Mouse (Mus musculus) cerebellum, adult (tissue): Measurements from ENCODE around the gene Ptpdc1.

Experiments
- ATAC-seq: cut with Nextera tagmentation; 2 replicates; pipeline ENCODE4 v1.9.2; 2017; ENCODE audit warnings: mild to moderate bottlenecking, moderate library complexity, mixed read lengths; ENCODE audit not compliant: insufficient number of reproducible peaks, low FRiP score, low TSS enrichment

Gene Ptpdc1

GRCm38 (mm10) chr13:48553511-48553910 lies 72.0 kb downstream of the Ptpdc1 start:
- ATAC-seq: no peak

- ATAC-seq: peak; percentile 86
Measured at GRCm38 (mm10) chr13:48552181-48553090, 73.0 kb downstream of the Ptpdc1 start.

GRCm38 (mm10) chr13:48548296-48548695 lies 77.2 kb downstream of the Ptpdc1 start:
- ATAC-seq: no peak

GRCm38 (mm10) chr13:48547623-48548022 lies 77.8 kb downstream of the Ptpdc1 start:
- no peak for ATAC-seq

GRCm38 (mm10) chr13:48546330-48546917 lies 79.0 kb downstream of the Ptpdc1 start:
- ATAC-seq: peak; percentile 96

GRCm38 (mm10) chr13:48545476-48546281 lies 79.8 kb downstream of the Ptpdc1 start:
- peak; percentile 74 for ATAC-seq

- ATAC-seq: no peak
Measured at GRCm38 (mm10) chr13:48544867-48545266, 80.6 kb downstream of the Ptpdc1 start.

GRCm38 (mm10) chr13:48544391-48544790 lies 81.1 kb downstream of the Ptpdc1 start:
- no peak for ATAC-seq

GRCm38 (mm10) chr13:48540488-48540887 lies 85.0 kb downstream of the Ptpdc1 start:
- ATAC-seq: no peak

GRCm38 (mm10) chr13:48533441-48533840 lies 92.0 kb downstream of the Ptpdc1 start:
- ATAC-seq: no peak

GRCm38 (mm10) chr13:48531448-48531847 lies 94.0 kb downstream of the Ptpdc1 start:
- ATAC-seq: no peak

- ATAC-seq: no peak
Measured at GRCm38 (mm10) chr13:48530685-48531084, 94.8 kb downstream of the Ptpdc1 start.

GRCm38 (mm10) chr13:48529028-48529427 lies 96.4 kb downstream of the Ptpdc1 start:
- no peak; the same call in 1 of the 2 replicates for ATAC-seq

GRCm38 (mm10) chr13:48528123-48528871 lies 97.2 kb downstream of the Ptpdc1 start:
- ATAC-seq: peak; percentile 72; the same call in 1 of the 2 replicates
